Mouse (Mus musculus): ENCODE results near the gene Kazald1. TPM values are rescaled to one million over a fixed set of nuclear protein-coding genes. Genes with fewer than 3 reads are reported as not detected.

Gene Kazald1
- total and polyA plus RNA-seq, 2 experiments: 1.1 to 1.2 TPM

DNA sequence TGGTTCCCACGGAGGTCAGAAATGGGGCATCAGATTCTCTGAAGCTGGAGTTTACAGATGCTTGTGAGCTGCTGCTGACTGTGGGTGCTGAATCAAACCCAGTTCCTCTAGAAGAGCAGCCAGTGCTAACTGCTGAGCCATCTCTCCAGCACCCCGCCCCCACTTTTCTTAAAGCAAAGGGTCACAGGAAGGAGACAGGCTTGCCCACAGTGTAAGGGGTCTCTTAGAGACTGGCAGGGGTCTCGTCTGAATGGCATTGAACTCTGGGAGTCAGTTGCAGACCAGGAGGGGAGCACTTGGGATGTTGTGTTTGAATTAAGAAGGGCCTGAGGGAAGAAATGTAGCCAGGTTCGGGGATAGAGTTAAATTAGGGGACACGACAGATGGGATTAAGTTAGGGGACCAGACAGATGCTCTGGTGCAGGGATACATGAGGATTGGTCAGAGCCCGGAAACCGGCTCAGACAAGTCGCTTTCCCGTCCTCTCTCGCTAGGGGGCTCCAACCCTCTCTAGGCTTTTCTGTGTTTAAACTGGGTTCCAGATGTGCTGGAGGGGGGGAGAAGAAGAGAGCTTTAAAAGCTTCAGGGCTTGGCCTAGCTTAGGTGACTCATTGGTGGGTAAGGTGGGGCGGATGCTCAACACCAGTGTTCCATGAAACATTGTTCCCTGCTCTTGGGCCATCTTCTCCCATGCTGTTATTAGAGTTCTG is 7.0 kb downstream of the Kazald1 start:
- no peak for DNase-seq (ENCODE audit: extremely low read depth, low read depth, low spot score)
- no peak overlapping the region for H3K9ac ChIP-seq (ENCODE audit: low read depth, low read length)
- H3K27me3 ChIP-seq (ENCODE audit: control insufficient read depth, insufficient read depth, low read length): peaks cover 8% of the 10 kb centered on the region; the same call in 1 of the 2 replicates
- H3K4me1 ChIP-seq (ENCODE audit: control insufficient read depth, insufficient read depth, low read length): 0 out of 2 replicates have a peak, but pooled peaks cover 3% of the 10 kb centered on the region
- TF ChIP-seq CTCF (IDR thresholded peaks at IDR 0.05; ENCODE audit: low read depth, low read length): peak; percentile 62
- no peak for TF ChIP-seq POLR2A (IDR thresholded peaks at IDR 0.05; ENCODE audit: extremely low read depth, insufficient read depth, low read length)
- H3K36me3 ChIP-seq (ENCODE audit: control insufficient read depth, insufficient read depth, low read length): no peaks in the 10 kb centered on the region
- 22% methylated on average over 11 of the region's 11 CpGs for WGBS
- no peak overlapping the region for H3K27ac ChIP-seq (replicated peaks; ENCODE audit: insufficient read depth, low read depth, low read length)
- H3K79me2 ChIP-seq (ENCODE audit: control insufficient read depth, insufficient read depth, low read length): no peaks in the 10 kb centered on the region
- no peak overlapping the region for H3K4me3 ChIP-seq (ENCODE audit: insufficient read depth, low read depth, low read length)

DNA sequence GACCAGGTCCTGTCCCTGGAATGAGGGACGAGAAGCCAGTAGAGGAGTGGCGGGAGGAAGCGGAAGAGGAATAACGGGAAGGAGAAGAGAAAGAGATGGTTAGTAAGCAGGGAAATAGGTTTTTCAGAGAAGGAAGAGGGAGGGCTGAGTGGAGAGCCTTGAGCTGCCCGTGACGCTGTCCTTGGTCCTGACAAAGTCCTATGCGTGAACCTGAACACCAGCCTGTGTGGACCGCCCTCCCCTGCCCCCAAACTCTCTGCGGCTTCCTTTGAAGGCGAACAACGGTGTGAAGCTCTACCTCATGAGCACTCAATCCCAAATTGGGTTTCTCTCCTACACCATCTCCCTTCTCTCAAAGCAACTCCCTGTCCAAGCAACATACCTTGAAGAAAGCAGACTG is 22.8 kb downstream of the Kazald1 start:
- Histone ChIP-seq H3K4me1 (ENCODE audit: control insufficient read depth, insufficient read depth, low read length) (no peaks in the 10 kb centered on the region; the same call in 1 of the 2 replicates), H3K9ac (ENCODE audit: low read depth, low read length) (no peak overlapping the region), H3K36me3 (ENCODE audit: control insufficient read depth, insufficient read depth, low read length) (no peaks in the 10 kb centered on the region), H3K27ac (replicated peaks; ENCODE audit: insufficient read depth, low read depth, low read length) (no peak overlapping the region), H3K27me3 (ENCODE audit: control insufficient read depth, insufficient read depth, low read length) (no peaks in the 10 kb centered on the region), H3K79me2 (ENCODE audit: control insufficient read depth, insufficient read depth, low read length) (no peaks in the 10 kb centered on the region), H3K4me3 (ENCODE audit: insufficient read depth, low read depth, low read length) (no peak overlapping the region)
- DNase-seq (ENCODE audit: extremely low read depth, low read depth, low spot score): no peak
- 18% methylated on average over 11 of the region's 11 CpGs for WGBS
- TF ChIP-seq CTCF (IDR thresholded peaks at IDR 0.05; ENCODE audit: low read depth, low read length) (no peak), POLR2A (IDR thresholded peaks at IDR 0.05; ENCODE audit: extremely low read depth, insufficient read depth, low read length) (no peak)

DNA sequence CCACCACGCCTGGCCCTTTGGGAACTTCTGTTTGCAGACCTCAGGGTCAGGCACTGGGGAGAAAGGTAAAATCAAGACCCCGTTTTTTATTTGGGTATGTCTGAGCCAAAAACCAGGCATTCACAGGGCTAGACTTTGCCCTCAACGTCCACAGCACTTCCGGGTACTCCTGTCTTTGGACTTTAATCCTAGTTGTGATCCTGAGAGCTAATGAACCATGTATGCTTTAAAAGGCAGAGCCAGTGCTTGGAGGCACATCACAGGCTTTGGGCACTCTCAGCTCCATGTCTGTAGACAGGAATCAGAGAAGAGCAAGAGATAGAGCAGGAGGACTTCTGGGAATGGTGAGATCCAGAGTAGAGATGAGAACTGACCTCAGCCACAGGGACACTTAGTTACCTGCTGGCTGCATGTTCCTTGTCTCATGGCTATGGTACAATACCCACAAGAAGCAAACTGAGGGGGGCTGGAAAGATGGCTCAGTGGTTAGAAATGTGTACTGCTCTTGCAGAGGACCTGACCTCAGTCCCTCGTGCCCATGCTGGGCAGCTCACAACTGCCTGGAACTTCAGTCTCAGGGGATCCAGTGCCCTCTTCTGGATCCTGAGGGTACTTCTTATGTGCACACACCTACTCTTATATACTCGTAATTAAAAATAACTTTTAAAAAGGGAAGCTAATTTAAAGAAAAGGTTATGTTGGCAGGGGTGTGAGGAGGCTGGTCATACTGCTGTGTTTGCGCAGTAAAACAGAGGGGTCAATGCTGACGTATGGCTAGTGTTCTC is 25.6 kb downstream of the Kazald1 start:
- H3K4me1 ChIP-seq (ENCODE audit: control insufficient read depth, insufficient read depth, low read length): no peaks in the 10 kb centered on the region; the same call in 1 of the 2 replicates
- H3K36me3 ChIP-seq (ENCODE audit: control insufficient read depth, insufficient read depth, low read length): no peaks in the 10 kb centered on the region
- TF ChIP-seq CTCF (IDR thresholded peaks at IDR 0.05; ENCODE audit: low read depth, low read length): peak; percentile 11; the same call in 1 of the 2 replicates
- no peak for TF ChIP-seq POLR2A (IDR thresholded peaks at IDR 0.05; ENCODE audit: extremely low read depth, insufficient read depth, low read length)
- H3K27me3 ChIP-seq (ENCODE audit: control insufficient read depth, insufficient read depth, low read length): peaks cover 3% of the 10 kb centered on the region; the same call in 1 of the 2 replicates
- no peak overlapping the region for H3K27ac ChIP-seq (replicated peaks; ENCODE audit: insufficient read depth, low read depth, low read length)
- H3K9ac ChIP-seq (ENCODE audit: low read depth, low read length): no peak overlapping the region
- H3K79me2 ChIP-seq (ENCODE audit: control insufficient read depth, insufficient read depth, low read length): no peaks in the 10 kb centered on the region
- peak; percentile 33 for DNase-seq (ENCODE audit: extremely low read depth, low read depth, low spot score)
- no peak overlapping the region for H3K4me3 ChIP-seq (ENCODE audit: insufficient read depth, low read depth, low read length)
- WGBS: 48% methylated on average over 8 of the region's 8 CpGs

DNA sequence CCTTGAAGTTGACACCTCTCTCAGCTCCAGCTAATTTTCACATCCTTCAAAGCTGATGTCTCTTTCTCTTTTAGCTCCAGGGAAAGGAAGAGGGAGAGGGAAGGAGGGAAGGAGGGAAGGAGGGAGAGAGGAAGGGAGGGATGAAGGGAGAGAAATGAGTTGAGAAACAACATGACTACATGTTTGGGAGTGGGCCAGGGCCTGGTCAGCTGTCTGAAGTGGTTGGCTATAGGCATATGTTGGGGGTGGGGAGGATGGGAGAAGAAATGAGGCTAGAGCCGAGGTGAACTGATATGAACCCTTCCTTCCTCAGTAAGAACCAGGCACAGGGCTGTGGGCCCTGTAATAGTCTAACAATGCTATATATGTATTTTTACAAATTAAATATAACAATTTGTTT is 30.6 kb downstream of the Kazald1 start:
- H3K4me1 ChIP-seq (ENCODE audit: control insufficient read depth, insufficient read depth, low read length): no peaks in the 10 kb centered on the region; the same call in 1 of the 2 replicates
- H3K27ac ChIP-seq (replicated peaks; ENCODE audit: insufficient read depth, low read depth, low read length): no peak overlapping the region
- TF ChIP-seq POLR2A (IDR thresholded peaks at IDR 0.05; ENCODE audit: extremely low read depth, insufficient read depth, low read length) (no peak), CTCF (IDR thresholded peaks at IDR 0.05; ENCODE audit: low read depth, low read length) (no peak)
- no peak overlapping the region for H3K4me3 ChIP-seq (ENCODE audit: insufficient read depth, low read depth, low read length)
- no peak for DNase-seq (ENCODE audit: extremely low read depth, low read depth, low spot score)
- WGBS: 40% methylated on average over 1 of the region's 1 CpGs
- no peaks in the 10 kb centered on the region for H3K36me3 ChIP-seq (ENCODE audit: control insufficient read depth, insufficient read depth, low read length)
- peaks cover 3% of the 10 kb centered on the region; the same call in 1 of the 2 replicates for H3K27me3 ChIP-seq (ENCODE audit: control insufficient read depth, insufficient read depth, low read length)
- no peak overlapping the region for H3K9ac ChIP-seq (ENCODE audit: low read depth, low read length)
- H3K79me2 ChIP-seq (ENCODE audit: control insufficient read depth, insufficient read depth, low read length): no peaks in the 10 kb centered on the region

DNA sequence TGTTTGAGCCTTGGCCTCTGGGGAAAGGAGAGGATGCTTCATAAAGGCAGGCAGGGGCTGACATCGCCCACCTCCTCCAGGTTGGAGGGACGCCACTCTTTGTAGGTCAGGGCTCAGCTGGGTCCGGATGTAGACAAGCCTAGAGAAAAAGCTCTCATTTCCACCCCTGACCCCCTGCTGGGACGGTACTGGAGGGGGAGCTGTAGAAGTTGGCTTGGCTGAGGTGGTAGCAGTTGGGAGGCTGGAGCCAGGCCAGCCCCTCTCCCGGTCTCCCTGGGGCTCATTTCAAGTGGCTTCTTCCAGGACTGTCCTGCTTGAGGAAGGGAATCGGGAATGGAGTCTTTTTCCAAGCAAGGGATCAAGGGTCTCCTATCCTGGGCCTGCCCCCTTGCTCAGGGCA is 31.6 kb downstream of the Kazald1 start:
- Histone ChIP-seq H3K27ac (replicated peaks; ENCODE audit: insufficient read depth, low read depth, low read length) (no peak overlapping the region), H3K27me3 (ENCODE audit: control insufficient read depth, insufficient read depth, low read length) (peaks cover 3% of the 10 kb centered on the region; the same call in 1 of the 2 replicates), H3K4me3 (ENCODE audit: insufficient read depth, low read depth, low read length) (no peak overlapping the region), H3K9ac (ENCODE audit: low read depth, low read length) (no peak overlapping the region), H3K36me3 (ENCODE audit: control insufficient read depth, insufficient read depth, low read length) (no peaks in the 10 kb centered on the region), H3K4me1 (ENCODE audit: control insufficient read depth, insufficient read depth, low read length) (no peaks in the 10 kb centered on the region), H3K79me2 (ENCODE audit: control insufficient read depth, insufficient read depth, low read length) (no peaks in the 10 kb centered on the region)
- WGBS: 77% methylated on average over 6 of the region's 6 CpGs
- no peak for DNase-seq (ENCODE audit: extremely low read depth, low read depth, low spot score)
- TF ChIP-seq CTCF (IDR thresholded peaks at IDR 0.05; ENCODE audit: low read depth, low read length) (no peak), POLR2A (IDR thresholded peaks at IDR 0.05; ENCODE audit: extremely low read depth, insufficient read depth, low read length) (no peak)

Data from liver, adult 2 months (tissue).